Mouse (Mus musculus) small intestine, adult 2 months (tissue): Measurements from ENCODE around the gene Fyb2.

Experiments used
- CTCF ChIP-seq: fragments of 200-500 bp; IDR thresholded peaks from 2 replicates; pipeline ENCODE4 v1.5.1; 2012; ENCODE audit warnings: low read depth, mild to moderate bottlenecking, control low read depth, inconsistent platforms, low read length, moderate library complexity, mixed read lengths; ENCODE audit not compliant: insufficient replicate concordance, insufficient read length; ENCODE audit errors: extremely low read depth
- POLR2A ChIP-seq: fragments of 200-500 bp; IDR thresholded peaks from 2 replicates; pipeline ENCODE4 v1.6.1; 2012; ENCODE audit warnings: low read depth, mild to moderate bottlenecking, control low read depth, inconsistent platforms, low read length, moderate library complexity

GRCm38 (mm10) chr4:104975162-104975830, 62.0 kb downstream of the Fyb2 start:
- no peak for TF ChIP-seq POLR2A
- TF ChIP-seq CTCF = no peak
